Mouse (Mus musculus): ENCODE data around the gene Snx15. TPM values are rescaled to one million over a fixed set of nuclear protein-coding genes. Genes with fewer than 3 reads are reported as not detected.
"Not testable (repeated sequence)": the region's sequence is repeated elsewhere in the genome, so short reads cannot be mapped to it uniquely, and the experiment has no call there.

Gene Snx15
- polyA plus RNA-seq, 1 experiment from 2014 or later = 65.4 TPM

GRCm38 (mm10) chr19:6139701-6140100, 11.6 kb upstream of the Snx15 start:
- Histone ChIP-seq H3K27ac (replicated peaks) (peak overlapping the region; percentile 99), H3K4me3 (peak overlapping the region; percentile 74), H3K36me3 (peaks cover 16% of the 10 kb centered on the region; the same call in 1 of the 2 replicates), H3K9ac (peak overlapping the region; percentile 89), H3K9me3 (no peaks in the 10 kb centered on the region), H3K27me3 (no peaks in the 10 kb centered on the region), H3K4me1 (replicated peaks) (peaks cover 19% of the 10 kb centered on the region), H3K4me2 (peak overlapping the region; percentile 88)
- 92% methylated on average over 6 of the region's 6 CpGs for WGBS
- ATAC-seq (ENCODE audit: low FRiP score, low read depth) = no peak

- H3K36me3 ChIP-seq = peaks cover 16% of the 10 kb centered on the region; the same call in 1 of the 2 replicates
- H3K27ac ChIP-seq (replicated peaks) = no peak overlapping the region
- H3K4me2 ChIP-seq = no peak overlapping the region
- WGBS = 90% methylated on average over 3 of the region's 3 CpGs
- no peak for ATAC-seq (ENCODE audit: low FRiP score, low read depth)
- no peaks in the 10 kb centered on the region for H3K27me3 ChIP-seq
- no peaks in the 10 kb centered on the region for H3K9me3 ChIP-seq
- H3K4me3 ChIP-seq = no peak overlapping the region
- no peak overlapping the region for H3K9ac ChIP-seq
- H3K4me1 ChIP-seq (replicated peaks) = peaks cover 11% of the 10 kb centered on the region
Observed at GRCm38 (mm10) chr19:6136397-6136796, 8.3 kb upstream of the Snx15 start.

GRCm38 (mm10) chr19:6133197-6133596, 5.1 kb upstream of the Snx15 start:
- H3K9ac ChIP-seq; ATAC-seq (ENCODE audit: low FRiP score, low read depth); H3K27ac ChIP-seq (replicated peaks); H3K4me3 ChIP-seq; H3K9me3 ChIP-seq; H3K4me1 ChIP-seq (replicated peaks); H3K27me3 ChIP-seq; H3K4me2 ChIP-seq: not testable (repeated sequence)
- 52% methylated on average over 1 of the region's 1 CpGs for WGBS
- peaks cover 16% of the 10 kb centered on the region; the same call in 1 of the 2 replicates for H3K36me3 ChIP-seq

- WGBS = 78% methylated on average over 7 of the region's 7 CpGs
- no peaks in the 10 kb centered on the region for H3K9me3 ChIP-seq
- H3K4me2 ChIP-seq = no peak overlapping the region
Observed at GRCm38 (mm10) chr19:6132171-6132827, 4.2 kb upstream of the Snx15 start.

GRCm38 (mm10) chr19:6130414-6131128, 2.5 kb upstream of the Snx15 start:
- peaks cover 10% of the 10 kb centered on the region for H3K4me1 ChIP-seq (replicated peaks)
- 74% methylated on average over 7 of the region's 7 CpGs for WGBS
- not testable (repeated sequence) for H3K27me3 ChIP-seq

More at GRCm38 (mm10) chr19:6132171-6132827, 4.2 kb upstream of the Snx15 start:
- H3K9ac ChIP-seq = no peak overlapping the region
- H3K27me3 ChIP-seq = no peaks in the 10 kb centered on the region
- no peak overlapping the region for H3K4me3 ChIP-seq
- ATAC-seq (ENCODE audit: low FRiP score, low read depth) = no peak
- peaks cover 12% of the 10 kb centered on the region; the same call in 1 of the 2 replicates for H3K36me3 ChIP-seq
- no peak overlapping the region for H3K27ac ChIP-seq (replicated peaks)
- H3K4me1 ChIP-seq (replicated peaks) = peaks cover 5% of the 10 kb centered on the region; the same call in 1 of the 2 replicates

GRCm38 (mm10) chr19:6126789-6127580, 1.1 kb downstream of the Snx15 start:
- H3K36me3 ChIP-seq = no peaks in the 10 kb centered on the region
- no peaks in the 10 kb centered on the region for H3K9me3 ChIP-seq
- H3K4me3 ChIP-seq = peak overlapping the region; percentile 56
- peak overlapping the region; percentile 55 for H3K4me2 ChIP-seq
- no peak for ATAC-seq (ENCODE audit: low FRiP score, low read depth)
- no peak overlapping the region for H3K9ac ChIP-seq
- H3K27me3 ChIP-seq = no peaks in the 10 kb centered on the region
- peak overlapping the region; percentile 89 for H3K27ac ChIP-seq (replicated peaks)
- 77% methylated on average over 10 of the region's 10 CpGs for WGBS
- H3K4me1 ChIP-seq (replicated peaks) = peaks cover 12% of the 10 kb centered on the region

More at GRCm38 (mm10) chr19:6130414-6131128, 2.5 kb upstream of the Snx15 start:
- not testable (repeated sequence) for H3K9me3 ChIP-seq; H3K4me2 ChIP-seq; H3K27ac ChIP-seq (replicated peaks); H3K4me3 ChIP-seq; H3K9ac ChIP-seq; H3K36me3 ChIP-seq; ATAC-seq (ENCODE audit: low FRiP score, low read depth)

- no peaks in the 10 kb centered on the region for H3K9me3 ChIP-seq
- ATAC-seq (ENCODE audit: low FRiP score, low read depth) = no peak
- no peaks in the 10 kb centered on the region for H3K36me3 ChIP-seq
- peaks cover 12% of the 10 kb centered on the region for H3K4me1 ChIP-seq (replicated peaks)
- WGBS = 19% methylated on average over 4 of the region's 4 CpGs
- H3K27me3 ChIP-seq = no peaks in the 10 kb centered on the region
- no peak overlapping the region for H3K27ac ChIP-seq (replicated peaks)
- H3K4me3 ChIP-seq = no peak overlapping the region
- no peak overlapping the region for H3K9ac ChIP-seq
- no peak overlapping the region for H3K4me2 ChIP-seq
Observed at GRCm38 (mm10) chr19:6126289-6126688, 1.8 kb downstream of the Snx15 start.

- no peaks in the 10 kb centered on the region for H3K9me3 ChIP-seq
- ATAC-seq (ENCODE audit: low FRiP score, low read depth) = no peak
- no peak overlapping the region for H3K27ac ChIP-seq (replicated peaks)
- no peaks in the 10 kb centered on the region for H3K27me3 ChIP-seq
- 75% methylated on average over 2 of the region's 2 CpGs for WGBS
- H3K4me1 ChIP-seq (replicated peaks) = peaks cover 12% of the 10 kb centered on the region
- no peaks in the 10 kb centered on the region for H3K36me3 ChIP-seq
- H3K9ac ChIP-seq = no peak overlapping the region
- no peak overlapping the region for H3K4me3 ChIP-seq
- no peak overlapping the region for H3K4me2 ChIP-seq
Observed at GRCm38 (mm10) chr19:6124898-6125297, 3.2 kb downstream of the Snx15 start.

GRCm38 (mm10) chr19:6123330-6123729, 4.8 kb downstream of the Snx15 start:
- Histone ChIP-seq H3K9me3 (no peaks in the 10 kb centered on the region), H3K4me1 (replicated peaks) (peaks cover 19% of the 10 kb centered on the region), H3K4me3 (no peak overlapping the region), H3K36me3 (no peaks in the 10 kb centered on the region), H3K4me2 (no peak overlapping the region), H3K9ac (no peak overlapping the region), H3K27me3 (no peaks in the 10 kb centered on the region), H3K27ac (replicated peaks) (no peak overlapping the region)
- 58% methylated on average over 8 of the region's 8 CpGs for WGBS
- no peak for ATAC-seq (ENCODE audit: low FRiP score, low read depth)

GRCm38 (mm10) chr19:6121761-6122160, 6.3 kb downstream of the Snx15 start:
- no peak overlapping the region for H3K9ac ChIP-seq
- no peak overlapping the region for H3K4me3 ChIP-seq
- WGBS = 22% methylated on average over 17 of the region's 19 CpGs

GRCm38 (mm10) chr19:6118677-6119185, 9.4 kb downstream of the Snx15 start:
- Histone ChIP-seq H3K4me1 (replicated peaks) (peaks cover 28% of the 10 kb centered on the region), H3K27me3 (no peaks in the 10 kb centered on the region), H3K9me3 (no peaks in the 10 kb centered on the region), H3K4me2 (peak overlapping the region; percentile 83), H3K4me3 (peak overlapping the region; percentile 87), H3K36me3 (peaks cover 22% of the 10 kb centered on the region), H3K27ac (replicated peaks) (peak overlapping the region; percentile 92), H3K9ac (peak overlapping the region; percentile 74)
- 1% methylated on average over 8 of the region's 8 CpGs for WGBS
- peak; percentile 60 for ATAC-seq (ENCODE audit: low FRiP score, low read depth)

More at GRCm38 (mm10) chr19:6121761-6122160, 6.3 kb downstream of the Snx15 start:
- H3K4me1 ChIP-seq (replicated peaks) = peaks cover 25% of the 10 kb centered on the region
- H3K9me3 ChIP-seq = no peaks in the 10 kb centered on the region
- no peaks in the 10 kb centered on the region for H3K27me3 ChIP-seq
- no peaks in the 10 kb centered on the region for H3K36me3 ChIP-seq
- no peak for ATAC-seq (ENCODE audit: low FRiP score, low read depth)
- H3K27ac ChIP-seq (replicated peaks) = no peak overlapping the region
- no peak overlapping the region for H3K4me2 ChIP-seq

Data from hindbrain, embryonic 15.5 days (tissue).